Mouse (Mus musculus): ENCODE results near the gene Rnf150.

Rnf150 gene

GRCm38 (mm10) chr8:82863041-82863744, at the start of gene Rnf150:
Rnf150 (plus strand) TSS chr8:82863356.
- DNase-seq (ENCODE audit: low spot score), result peak; percentile 88

GRCm38 (mm10) chr8:82826135-82827046, 36.8 kb upstream of the Rnf150 start:
- no peak for DNase-seq (ENCODE audit: low spot score)

GRCm38 (mm10) chr8:82840415-82840814, 22.7 kb upstream of the Rnf150 start:
- no peak for DNase-seq (ENCODE audit: low spot score)

GRCm38 (mm10) chr8:82840963-82841362, 22.2 kb upstream of the Rnf150 start:
- no peak for DNase-seq (ENCODE audit: low spot score)

- DNase-seq (ENCODE audit: low spot score), result no peak
Observed at GRCm38 (mm10) chr8:82841520-82842142, 21.5 kb upstream of the Rnf150 start.

GRCm38 (mm10) chr8:82843697-82844096, 19.5 kb upstream of the Rnf150 start:
- no peak for DNase-seq (ENCODE audit: low spot score)

- no peak for DNase-seq (ENCODE audit: low spot score)
Observed at GRCm38 (mm10) chr8:82844413-82844812, 18.7 kb upstream of the Rnf150 start.

- no peak for DNase-seq (ENCODE audit: low spot score)
Observed at GRCm38 (mm10) chr8:82846098-82846497, 17.1 kb upstream of the Rnf150 start.

- DNase-seq (ENCODE audit: low spot score), result no peak
Observed at GRCm38 (mm10) chr8:82846730-82847129, 16.4 kb upstream of the Rnf150 start.

GRCm38 (mm10) chr8:82858541-82859342, 4.4 kb upstream of the Rnf150 start:
- no peak for DNase-seq (ENCODE audit: low spot score)

- no peak for DNase-seq (ENCODE audit: low spot score)
Observed at GRCm38 (mm10) chr8:82859343-82859620, 3.9 kb upstream of the Rnf150 start.

- DNase-seq (ENCODE audit: low spot score), result peak; percentile 59
Observed at GRCm38 (mm10) chr8:82863745-82864520, 777 bp downstream of the Rnf150 start.

- no peak for DNase-seq (ENCODE audit: low spot score)
Observed at GRCm38 (mm10) chr8:82864521-82864818, 1.3 kb downstream of the Rnf150 start.

- no peak for DNase-seq (ENCODE audit: low spot score)
Observed at GRCm38 (mm10) chr8:82865239-82865638, 2.1 kb downstream of the Rnf150 start.

GRCm38 (mm10) chr8:82866251-82866650, 3.1 kb downstream of the Rnf150 start:
- no peak for DNase-seq (ENCODE audit: low spot score)

GRCm38 (mm10) chr8:82870840-82871490, 7.8 kb downstream of the Rnf150 start:
- no peak for DNase-seq (ENCODE audit: low spot score)

GRCm38 (mm10) chr8:82871986-82872385, 8.8 kb downstream of the Rnf150 start:
- no peak for DNase-seq (ENCODE audit: low spot score)

- DNase-seq (ENCODE audit: low spot score), result no peak
Observed at GRCm38 (mm10) chr8:82874102-82874501, 10.9 kb downstream of the Rnf150 start.

- DNase-seq (ENCODE audit: low spot score), result no peak
Observed at GRCm38 (mm10) chr8:82875135-82875534, 12.0 kb downstream of the Rnf150 start.

- no peak for DNase-seq (ENCODE audit: low spot score)
Observed at GRCm38 (mm10) chr8:82884480-82884879, 21.3 kb downstream of the Rnf150 start.

- no peak for DNase-seq (ENCODE audit: low spot score)
Observed at GRCm38 (mm10) chr8:82887234-82887633, 24.1 kb downstream of the Rnf150 start.

Measured in testis, postnatal 10 days (tissue).